Mouse (Mus musculus) layer of hippocampus, adult 2 months (tissue): ENCODE results near the gene Dusp7. TPM values are rescaled to one million over a fixed set of nuclear protein-coding genes. Genes with fewer than 3 reads are reported as not detected.

Source experiments
- DNase-seq, 2 experiments: peaks; one replicate each; pipeline ENCODE4 v3.0.0; 2022; ENCODE audit warnings: low spot score in 2 of 2
- H3K27ac ChIP-seq: fragments of 200-600 bp; 2 replicates; pipeline ENCODE4 v1.8.1; 2022
- H3K4me3 ChIP-seq: fragments of 200-600 bp; 2 replicates; pipeline ENCODE4 v1.8.1; 2022; ENCODE audit warnings: mild to moderate bottlenecking
- CTCF ChIP-seq: fragments of 200-600 bp; conservative IDR thresholded peaks from 2 replicates; pipeline ENCODE4 v1.8.1; 2022; ENCODE audit warnings: antibody characterized with exemption, mild to moderate bottlenecking, moderate library complexity
- total RNA-seq, 2 experiments: library from RNA; stranded (reverse); gene quantifications; 2 replicates each; pipeline ENCODE4 v1.2.3; 2021

The Dusp7 gene
- total RNA-seq, 2 experiments from 2014 or later = 81.7 to 93.2 TPM

DNA sequence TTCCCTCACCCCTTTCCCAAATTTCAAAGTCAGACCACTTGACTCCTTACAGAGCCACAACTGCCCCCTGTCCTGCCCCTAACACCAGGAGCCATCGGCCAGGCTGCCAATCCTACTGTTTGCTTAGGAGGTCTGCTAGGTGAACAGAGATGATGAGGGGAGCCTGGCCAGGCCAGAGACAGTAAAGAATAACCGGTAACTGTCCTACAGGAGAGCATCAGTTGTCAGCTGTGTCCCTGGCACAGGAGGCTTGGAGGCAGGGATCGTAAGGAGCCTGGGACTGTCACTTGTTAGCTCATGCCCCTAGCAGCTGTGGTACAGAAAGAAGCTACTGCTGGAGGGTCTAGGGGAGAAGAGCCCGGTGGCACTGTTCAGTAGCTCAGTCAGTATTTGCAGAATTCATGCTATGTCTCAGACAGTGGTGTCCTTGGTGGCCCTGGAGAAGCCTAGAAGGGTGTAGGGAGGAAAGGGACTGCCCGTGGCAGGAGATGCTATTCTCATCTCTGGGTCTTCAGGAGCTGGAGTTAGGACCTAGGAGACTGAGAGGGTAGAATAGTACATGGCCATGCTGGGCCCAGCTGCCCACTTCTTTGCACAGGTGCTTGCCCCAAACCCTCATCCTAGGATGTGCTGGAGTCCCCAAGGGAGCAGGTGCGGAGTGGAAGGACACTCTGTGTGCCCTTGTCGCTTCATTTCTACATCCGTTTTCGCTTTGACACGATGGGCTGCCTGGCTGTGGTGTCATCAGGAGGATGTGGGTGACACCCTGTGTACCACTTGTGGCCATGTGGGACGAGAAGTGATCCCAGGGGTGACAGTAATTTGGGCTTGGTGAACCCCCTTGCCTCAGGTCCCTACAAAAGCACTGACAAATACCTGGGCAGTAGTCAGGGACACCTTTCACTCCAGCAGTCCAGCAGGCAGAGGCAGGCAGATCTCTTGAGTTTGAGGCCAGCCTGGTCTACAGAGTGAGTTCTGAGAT is 4.3 kb downstream of the Dusp7 start:
- Histone ChIP-seq H3K27ac (peak overlapping the region; percentile 98), H3K4me3 (peak overlapping the region; percentile 92)
- no peak for TF ChIP-seq CTCF
- no peak for DNase-seq

GRCm38 (mm10) chr9:106373973-106374372 is 5.5 kb downstream of the Dusp7 start:
- Histone ChIP-seq H3K27ac (peak overlapping the region; percentile 46), H3K4me3 (peak overlapping the region; percentile 20)
- DNase-seq = no peak
- TF ChIP-seq CTCF = no peak

GRCm38 (mm10) chr9:106377247-106377646 is 8.8 kb downstream of the Dusp7 start:
- DNase-seq = peak in 1 of 2 experiments; percentile 40
- TF ChIP-seq CTCF = no peak
- peak overlapping the region; percentile 82 for H3K27ac ChIP-seq
- H3K4me3 ChIP-seq = no peak overlapping the region

- peak overlapping the region; percentile 82 for H3K27ac ChIP-seq
- no peak for TF ChIP-seq CTCF
- DNase-seq = no peak
Observed at GRCm38 (mm10) chr9:106378045-106378444, 9.6 kb downstream of the Dusp7 start.

DNA sequence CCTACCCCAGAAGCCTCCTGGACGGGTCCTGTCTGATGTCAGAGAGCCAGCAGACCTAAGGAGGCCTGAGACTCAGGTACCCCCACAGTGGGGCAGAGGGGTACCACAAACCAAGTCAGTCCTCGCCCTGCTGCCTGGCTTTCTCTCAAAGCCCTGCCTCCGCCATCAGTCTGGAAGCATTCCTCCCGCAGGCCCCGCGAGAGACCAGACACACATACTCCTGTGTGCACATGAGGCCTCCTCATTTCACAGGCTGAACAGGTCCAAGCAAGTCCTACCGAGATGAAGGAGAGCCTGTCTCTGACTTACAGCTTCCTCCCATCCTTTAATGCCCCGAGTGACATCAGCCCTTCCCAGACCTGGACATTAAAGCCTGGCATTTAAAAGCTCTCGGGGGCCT is 10.3 kb downstream of the Dusp7 start:
- DNase-seq = no peak
- no peak overlapping the region for H3K4me3 ChIP-seq
- TF ChIP-seq CTCF = no peak
- H3K27ac ChIP-seq = no peak overlapping the region

More at GRCm38 (mm10) chr9:106378045-106378444, 9.6 kb downstream of the Dusp7 start:
- no peak overlapping the region for H3K4me3 ChIP-seq

DNA sequence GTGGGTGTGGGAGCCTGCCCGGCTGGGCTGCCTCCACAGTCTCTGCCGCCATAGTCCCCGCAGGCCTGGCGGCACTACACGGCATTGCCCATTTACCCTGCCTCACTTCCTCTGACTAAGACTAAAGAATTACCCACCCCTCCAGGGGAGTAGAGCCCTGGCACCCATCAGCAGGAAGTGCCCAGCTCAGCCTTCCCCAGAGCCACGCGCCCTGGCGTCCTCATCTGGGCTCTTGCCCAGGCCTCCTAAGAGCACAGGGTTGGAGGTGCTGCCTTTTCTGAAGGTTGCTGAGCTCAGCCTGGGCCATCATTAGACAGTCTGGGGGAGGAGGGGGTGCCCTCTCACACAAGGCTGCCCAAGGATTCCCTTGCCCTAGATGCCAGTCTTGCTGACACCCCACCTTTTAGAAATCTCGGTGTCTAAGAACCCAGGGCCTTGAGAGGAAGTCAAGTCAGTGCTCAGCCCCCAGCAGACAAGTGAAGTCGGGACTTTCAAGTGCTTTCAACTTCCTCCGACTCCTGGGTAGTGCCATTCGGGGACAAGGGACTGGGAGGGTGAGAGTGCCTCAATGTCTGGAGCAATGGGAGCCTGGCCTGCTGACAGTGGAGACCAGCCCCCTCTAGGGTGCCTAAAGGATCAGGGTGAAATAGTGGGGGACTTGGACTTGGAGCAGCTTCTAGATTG is 17.9 kb downstream of the Dusp7 start:
- TF ChIP-seq CTCF = peak; percentile 35
- peak overlapping the region; percentile 46; the same call in 1 of the 2 replicates for H3K27ac ChIP-seq

GRCm38 (mm10) chr9:106392828-106393527 is 24.5 kb downstream of the Dusp7 start:
- DNase-seq = no peak
- Histone ChIP-seq H3K27ac (peak overlapping the region; percentile 43; the same call in 1 of the 2 replicates), H3K4me3 (no peak overlapping the region)
- no peak for TF ChIP-seq CTCF

More for the DNA sequence above, 17.9 kb downstream of the Dusp7 start:
- DNase-seq = no peak
- H3K4me3 ChIP-seq = no peak overlapping the region

GRCm38 (mm10) chr9:106393548-106393947 is 25.1 kb downstream of the Dusp7 start:
- H3K27ac ChIP-seq = peak overlapping the region; percentile 43; the same call in 1 of the 2 replicates
- no peak for DNase-seq
- H3K4me3 ChIP-seq = no peak overlapping the region
- no peak for TF ChIP-seq CTCF

GRCm38 (mm10) chr9:106394649-106395602 is 26.5 kb downstream of the Dusp7 start:
- no peak overlapping the region for H3K4me3 ChIP-seq
- DNase-seq = no peak
- TF ChIP-seq CTCF = peak; percentile 75
- H3K27ac ChIP-seq = no peak overlapping the region

- no peak for TF ChIP-seq CTCF
- Histone ChIP-seq H3K27ac (no peak overlapping the region), H3K4me3 (no peak overlapping the region)
- no peak for DNase-seq
Observed at GRCm38 (mm10) chr9:106397733-106398132, 29.3 kb downstream of the Dusp7 start.

- Histone ChIP-seq H3K27ac (no peak overlapping the region), H3K4me3 (no peak overlapping the region)
- no peak for TF ChIP-seq CTCF
- DNase-seq = no peak
Observed at GRCm38 (mm10) chr9:106398667-106399311, 30.4 kb downstream of the Dusp7 start.
